Mouse (Mus musculus) thymus, adult 2 months (tissue): ENCODE data around the gene Rrp1b. TPM values are rescaled to one million over a fixed set of nuclear protein-coding genes. Genes with fewer than 3 reads are reported as not detected.

ENCODE experiments used
- DNase-seq: peaks from one replicate; pipeline ENCODE4 v3.0.0; 2021
- H3K27ac ChIP-seq: fragments of 200-500 bp; 2 replicates; pipeline ENCODE4 v1.5.1; 2012; ENCODE audit warnings: low read length, control low read depth; ENCODE audit not compliant: control insufficient read depth, insufficient read depth
- H3K27me3 ChIP-seq: fragments of 200-500 bp; 2 replicates; pipeline ENCODE4 v1.6.1; 2012; ENCODE audit warnings: mild to moderate bottlenecking, low read length, moderate library complexity, mixed read lengths; ENCODE audit not compliant: control insufficient read depth, insufficient read depth
- H3K36me3 ChIP-seq: fragments of 200-500 bp; 2 replicates; pipeline ENCODE4 v1.6.1; 2012; ENCODE audit warnings: mild to moderate bottlenecking, low read length, moderate library complexity; ENCODE audit not compliant: control insufficient read depth, insufficient read depth
- H3K4me1 ChIP-seq: fragments of 200-500 bp; replicated peaks from 2 replicates; pipeline ENCODE4 v1.6.1; 2012; ENCODE audit warnings: low read length; ENCODE audit not compliant: control insufficient read depth, insufficient read depth
- H3K4me3 ChIP-seq: fragments of 200-500 bp; 2 replicates; pipeline ENCODE4 v1.5.1; 2012; ENCODE audit warnings: mild to moderate bottlenecking, low read length, control low read depth, moderate library complexity; ENCODE audit not compliant: control insufficient read depth, insufficient read depth
- CTCF ChIP-seq: fragments of 200-500 bp; IDR thresholded peaks from 2 replicates; pipeline ENCODE4 v1.5.1; 2012; ENCODE audit warnings: mild to moderate bottlenecking, control low read depth, low read length, moderate library complexity, borderline replicate concordance; ENCODE audit not compliant: control insufficient read depth, poor library complexity, insufficient read depth; ENCODE audit errors: extremely low read depth
- POLR2A ChIP-seq: fragments of 200-500 bp; IDR thresholded peaks from 2 replicates; pipeline ENCODE4 v1.6.1; 2012; ENCODE audit warnings: mild to moderate bottlenecking, low read length, control low read depth, moderate library complexity; ENCODE audit not compliant: control insufficient read depth, poor library complexity, insufficient read depth; ENCODE audit errors: extremely low read depth
- WGBS: fragments of 180-500 bp; shearing (Covaris S2); methylation state at CpG from one replicate; pipeline ENCODE4 v1.1.7; 2018; 5-methylcytosine and 5-hydroxymethylcytosine counted together
- polyA plus RNA-seq: library from polyadenylated mRNA; depleted of rRNA; stranded (reverse); fragments of >200 nt; gene quantifications from 2 replicates; pipeline ENCODE4 v1.2.3, GENCODE M21; 2012

Rrp1b gene
- polyA plus RNA-seq, 1 experiment = 17.2 TPM

DNA sequence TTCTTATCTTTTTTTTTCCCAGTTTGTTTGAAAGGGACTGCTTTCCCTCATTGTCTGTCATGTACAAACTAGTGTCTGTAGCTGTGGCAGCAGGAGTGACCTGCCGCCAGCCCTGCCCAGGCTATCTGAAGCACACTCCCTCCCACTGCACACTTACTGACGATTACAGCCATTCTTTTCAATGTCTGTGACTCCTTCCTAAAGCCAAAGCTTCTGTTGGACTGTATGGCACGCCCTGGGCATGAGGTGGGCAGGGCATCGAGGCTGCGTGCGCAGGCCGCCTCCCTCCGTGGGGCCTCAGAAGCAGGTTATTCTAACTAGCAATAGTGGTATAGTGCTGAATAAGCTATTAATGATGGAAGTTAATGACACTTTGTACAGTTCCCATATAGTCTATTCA, 19.4 kb upstream of the Rrp1b start:
- Histone ChIP-seq H3K36me3 (no peaks in the 10 kb centered on the region), H3K4me1 (no peaks in the 10 kb centered on the region), H3K27ac (no peak overlapping the region), H3K27me3 (no peaks in the 10 kb centered on the region), H3K4me3 (no peak overlapping the region)
- 95% methylated on average over 8 of the region's 8 CpGs for whole genome bisulfite sequencing
- DNase-seq = no peak
- no peak for TF ChIP-seq POLR2A
- TF ChIP-seq CTCF = no peak

DNA sequence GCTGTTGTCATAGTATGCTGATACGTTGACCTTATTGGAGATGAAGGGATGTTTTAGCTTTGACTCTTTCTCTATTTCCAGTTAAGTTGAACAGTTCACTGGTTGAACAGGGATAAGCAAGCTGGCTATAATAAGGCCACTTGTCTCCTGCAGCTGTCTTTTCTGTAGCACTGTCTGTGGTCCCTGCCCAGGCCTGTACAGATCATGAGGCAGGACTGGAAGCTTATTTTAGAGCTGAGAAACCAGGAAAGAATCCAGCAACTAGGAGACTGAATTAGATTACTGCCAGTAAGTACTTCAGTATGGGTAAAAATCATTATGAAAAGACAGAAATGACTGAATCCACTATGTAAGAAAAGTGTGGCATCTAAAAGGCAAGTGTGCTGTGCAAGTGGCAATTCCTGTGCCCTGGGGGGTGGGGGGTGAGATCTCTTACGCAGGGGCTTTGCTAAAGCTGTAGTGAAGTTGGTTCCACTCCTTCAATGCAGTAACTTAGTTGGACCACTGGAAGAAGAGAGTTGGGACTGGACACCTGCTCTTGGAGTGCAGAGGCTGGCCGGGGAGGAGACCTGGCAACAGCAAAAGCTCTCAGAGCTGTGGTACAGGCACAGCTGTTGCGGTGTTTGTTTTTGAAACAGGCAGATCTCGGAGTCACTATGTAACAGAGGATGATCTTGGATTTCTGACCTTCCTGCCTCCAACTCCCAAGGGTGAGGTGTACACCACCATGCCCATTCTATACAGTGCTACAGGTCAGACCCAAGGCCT, 17.6 kb upstream of the Rrp1b start:
- H3K27me3 ChIP-seq = no peaks in the 10 kb centered on the region
- no peaks in the 10 kb centered on the region for H3K4me1 ChIP-seq
- no peaks in the 10 kb centered on the region for H3K36me3 ChIP-seq
- no peak overlapping the region for H3K27ac ChIP-seq
- TF ChIP-seq POLR2A (no peak), CTCF (no peak)
- no peak overlapping the region for H3K4me3 ChIP-seq
- 93% methylated on average over 5 of the region's 5 CpGs for WGBS
- DNase-seq = no peak

DNA sequence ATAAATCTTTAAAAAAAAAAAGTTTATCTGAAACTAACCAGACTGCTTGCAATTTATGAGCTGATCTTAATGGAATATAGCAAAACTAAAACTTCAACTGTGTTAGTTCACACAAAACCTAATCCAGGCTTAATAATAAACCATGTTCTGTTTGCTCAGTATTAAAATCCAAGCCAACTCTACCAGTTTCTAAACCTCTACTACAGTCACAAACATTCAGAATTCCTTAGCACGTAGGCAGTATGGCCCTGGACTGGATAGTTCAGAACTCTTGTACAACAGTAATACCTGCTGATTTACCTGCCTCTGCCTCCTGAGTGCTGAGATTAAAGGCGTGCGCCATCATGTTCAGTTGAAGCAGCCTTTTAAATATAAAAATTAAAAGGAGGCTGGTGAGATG, 13.9 kb upstream of the Rrp1b start:
- no peak overlapping the region for H3K4me3 ChIP-seq
- WGBS = 99% methylated on average over 3 of the region's 3 CpGs
- DNase-seq = no peak
- TF ChIP-seq CTCF (no peak), POLR2A (no peak)
- H3K27me3 ChIP-seq = no peaks in the 10 kb centered on the region
- no peaks in the 10 kb centered on the region for H3K4me1 ChIP-seq
- H3K27ac ChIP-seq = no peak overlapping the region
- no peaks in the 10 kb centered on the region for H3K36me3 ChIP-seq

DNA sequence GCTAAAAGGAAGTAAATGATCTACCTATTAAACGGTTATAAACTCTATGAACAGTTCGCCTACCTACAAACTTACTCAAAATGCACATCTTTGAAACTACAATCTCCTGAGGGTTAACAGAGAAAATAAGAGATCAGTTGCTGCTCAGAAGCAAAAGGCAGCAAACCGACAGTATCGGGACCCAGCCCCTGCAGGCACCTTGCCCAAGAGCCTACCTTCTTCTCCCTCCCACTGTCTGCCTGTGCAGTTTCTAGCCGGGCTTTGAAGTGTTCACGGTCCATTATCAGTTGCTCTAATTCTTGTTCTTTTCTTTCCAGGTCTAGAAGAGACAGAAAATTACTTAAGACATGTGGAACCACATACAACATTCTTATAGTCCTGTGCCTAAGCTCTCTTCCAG, 13.3 kb upstream of the Rrp1b start:
- Histone ChIP-seq H3K27me3 (no peaks in the 10 kb centered on the region), H3K36me3 (no peaks in the 10 kb centered on the region), H3K27ac (no peak overlapping the region), H3K4me3 (no peak overlapping the region), H3K4me1 (no peaks in the 10 kb centered on the region)
- 88% methylated on average over 6 of the region's 6 CpGs for WGBS
- DNase-seq = no peak
- no peak for TF ChIP-seq POLR2A
- TF ChIP-seq CTCF = no peak

DNA sequence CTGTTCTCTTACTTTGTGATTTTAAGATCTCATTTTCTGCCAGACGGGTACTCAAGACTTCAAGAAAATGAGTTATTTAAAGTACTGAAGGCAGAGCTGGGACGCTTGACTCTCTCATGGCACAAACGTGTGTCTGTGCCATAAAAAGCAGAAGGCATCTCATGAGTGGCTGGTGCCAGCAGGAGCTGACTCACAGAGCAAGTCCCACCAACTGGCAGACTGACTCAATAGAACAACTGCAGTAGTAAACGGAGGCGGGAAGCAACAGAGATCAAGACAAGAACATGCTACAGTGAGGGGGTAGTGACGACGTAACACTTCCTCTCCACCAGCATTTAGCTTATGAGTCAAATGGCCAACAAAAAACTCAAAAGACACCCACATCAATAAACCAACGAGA, 12.8 kb upstream of the Rrp1b start:
- no peaks in the 10 kb centered on the region for H3K36me3 ChIP-seq
- H3K27ac ChIP-seq = no peak overlapping the region
- no peaks in the 10 kb centered on the region for H3K27me3 ChIP-seq
- DNase-seq = no peak
- 44% methylated on average over 8 of the region's 8 CpGs for WGBS
- H3K4me1 ChIP-seq = no peaks in the 10 kb centered on the region
- TF ChIP-seq POLR2A = no peak
- no peak for TF ChIP-seq CTCF
- no peak overlapping the region for H3K4me3 ChIP-seq

DNA sequence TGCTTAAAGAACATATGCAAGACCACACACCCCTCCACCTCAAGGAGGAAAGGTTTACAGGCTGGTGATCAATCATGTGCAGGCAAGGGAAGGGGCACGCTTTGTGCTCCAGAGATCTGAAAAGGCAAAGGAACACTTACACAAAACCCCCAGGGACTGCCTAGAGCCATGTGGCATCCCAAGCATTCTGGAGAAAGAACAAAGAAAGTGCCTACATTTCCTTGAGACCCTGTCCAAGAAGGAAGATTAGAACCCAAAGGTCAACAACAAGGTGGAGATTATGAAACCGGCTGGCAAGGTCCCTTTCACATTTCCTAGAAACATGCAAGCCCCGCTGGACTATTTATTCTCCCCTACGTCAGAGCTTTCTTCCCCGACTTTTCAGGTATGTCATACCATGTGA, 11.2 kb upstream of the Rrp1b start:
- Histone ChIP-seq H3K4me1 (no peaks in the 10 kb centered on the region), H3K4me3 (no peak overlapping the region), H3K27me3 (no peaks in the 10 kb centered on the region), H3K27ac (no peak overlapping the region), H3K36me3 (no peaks in the 10 kb centered on the region)
- TF ChIP-seq CTCF = no peak
- no peak for TF ChIP-seq POLR2A
- no peak for DNase-seq
- 96% methylated on average over 5 of the region's 5 CpGs for WGBS

DNA sequence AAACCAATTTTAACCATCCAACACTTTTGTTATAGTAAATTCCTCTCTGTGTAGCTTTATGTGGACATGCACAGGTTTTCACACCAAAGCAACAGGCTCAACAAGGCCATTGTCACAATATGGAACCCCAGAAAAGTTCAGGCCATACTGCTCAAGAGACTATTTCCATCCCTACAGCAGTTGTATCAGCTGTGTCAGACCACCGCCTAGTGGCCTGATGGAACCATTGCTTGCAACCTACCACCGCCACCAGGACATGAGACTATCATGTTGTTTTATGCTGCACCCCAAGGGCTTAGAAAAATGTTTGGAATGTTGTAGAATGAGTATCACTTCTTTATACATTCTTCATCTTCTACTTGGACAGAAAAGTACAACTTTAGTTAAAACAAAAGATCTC, 10.5 kb upstream of the Rrp1b start:
- Histone ChIP-seq H3K27me3 (no peaks in the 10 kb centered on the region), H3K27ac (no peak overlapping the region), H3K4me3 (no peak overlapping the region), H3K36me3 (no peaks in the 10 kb centered on the region), H3K4me1 (no peaks in the 10 kb centered on the region)
- DNase-seq = peak; percentile 47
- TF ChIP-seq POLR2A (no peak), CTCF (no peak)
- WGBS = 24% methylated on average over 2 of the region's 2 CpGs
